Mouse (Mus musculus) spleen, adult 2 months (tissue): ENCODE results near the gene Tmem50a.
"Not testable (repeated sequence)": the region's sequence is repeated elsewhere in the genome, so short reads cannot be mapped to it uniquely, and the experiment has no call there.

ENCODE experiments used
- CTCF ChIP-seq: fragments of 200-500 bp; IDR thresholded peaks from 2 replicates; pipeline ENCODE4 v1.5.1; 2011; ENCODE audit warnings: mild to moderate bottlenecking, inconsistent platforms; ENCODE audit not compliant: insufficient read depth, insufficient read length, insufficient replicate concordance; ENCODE audit errors: extremely low read depth
- POLR2A ChIP-seq: fragments of 200-500 bp; IDR thresholded peaks from 2 replicates; pipeline ENCODE4 v1.6.1; 2011; ENCODE audit warnings: low read depth, low read length, inconsistent platforms

DNA sequence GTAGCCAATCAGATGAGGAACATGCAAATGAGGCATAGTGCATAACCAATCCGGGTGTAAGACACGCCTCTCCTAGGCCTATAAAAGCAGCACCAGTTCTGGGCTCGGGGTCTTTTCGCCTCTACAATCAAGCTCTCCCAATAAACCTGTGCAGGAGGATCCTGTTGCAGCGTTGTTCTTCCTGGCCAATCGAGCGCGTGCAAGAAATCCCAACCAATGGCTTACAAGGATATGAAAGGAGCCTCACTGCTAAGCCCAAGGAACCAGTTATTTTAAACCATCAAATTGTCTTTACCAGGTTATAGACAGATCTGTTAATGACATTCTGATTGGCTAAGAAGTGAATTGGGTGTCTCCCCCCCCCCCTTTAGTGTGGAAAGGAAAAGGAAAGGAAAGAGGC, 3.4 kb downstream of the Tmem50a start:
- TF ChIP-seq CTCF, POLR2A: not testable (repeated sequence)
